Mouse (Mus musculus): ENCODE data around the gene Gk. TPM values are rescaled to one million over a fixed set of nuclear protein-coding genes. Genes with fewer than 3 reads are reported as not detected.

The Gk gene
- 4.8 and 5.1 TPM in 2 replicates for polyA plus RNA-seq (2016; fragmentation: Nextera tagmentation; extraction: Ambion mirVana)

GRCm38 (mm10) chrX:85776544-85777087 lies at the start of gene Gk:
Gene Gk (minus strand): TSS chrX:85776819.
- no peaks in the 10 kb centered on the region for H3K27me3 ChIP-seq (replicated peaks)
- WGBS (ENCODE audit: insufficient replicate concordance): 9% methylated on average over 42 of the region's 45 CpGs
- H3K4me2 ChIP-seq: peak within 1 kb of the TSS; percentile 69
- no peaks in the 10 kb centered on the region for H3K36me3 ChIP-seq
- 0 out of 2 replicates have a peak, but pooled peaks cover 5% of the 10 kb centered on the region for H3K4me1 ChIP-seq
- peak within 1 kb of the TSS; percentile 69 for H3K9ac ChIP-seq
- H3K9me3 ChIP-seq (replicated peaks): no peaks in the 10 kb centered on the region
- peak; percentile 96 for ATAC-seq
- peak within 1 kb of the TSS; percentile 66 for H3K4me3 ChIP-seq
- peak within 1 kb of the TSS; percentile 86 for H3K27ac ChIP-seq

- ATAC-seq: no peak
- no peaks in the 10 kb centered on the region for H3K27me3 ChIP-seq (replicated peaks)
- no peak overlapping the region for H3K4me2 ChIP-seq
- H3K9ac ChIP-seq: no peak overlapping the region
- no peaks in the 10 kb centered on the region for H3K4me1 ChIP-seq
- no peaks in the 10 kb centered on the region for H3K36me3 ChIP-seq
- H3K9me3 ChIP-seq (replicated peaks): no peaks in the 10 kb centered on the region
- WGBS (ENCODE audit: insufficient replicate concordance): 65% methylated on average over 4 of the region's 4 CpGs
- no peak overlapping the region for H3K4me3 ChIP-seq
- no peak overlapping the region for H3K27ac ChIP-seq
Observed at GRCm38 (mm10) chrX:85804706-85805376, 28.2 kb upstream of the Gk start.

- Histone ChIP-seq H3K4me3 (no peak overlapping the region), H3K27me3 (replicated peaks) (no peaks in the 10 kb centered on the region), H3K36me3 (no peaks in the 10 kb centered on the region), H3K4me1 (no peaks in the 10 kb centered on the region), H3K4me2 (no peak overlapping the region), H3K9me3 (replicated peaks) (no peaks in the 10 kb centered on the region), H3K9ac (no peak overlapping the region), H3K27ac (no peak overlapping the region)
- no peak for ATAC-seq
Observed at GRCm38 (mm10) chrX:85803006-85803405, 26.4 kb upstream of the Gk start.

GRCm38 (mm10) chrX:85797449-85797848 lies 20.8 kb upstream of the Gk start:
- Histone ChIP-seq H3K36me3 (no peaks in the 10 kb centered on the region), H3K4me3 (no peak overlapping the region), H3K9me3 (replicated peaks) (no peaks in the 10 kb centered on the region), H3K4me2 (no peak overlapping the region), H3K9ac (no peak overlapping the region), H3K27me3 (replicated peaks) (no peaks in the 10 kb centered on the region), H3K4me1 (no peaks in the 10 kb centered on the region), H3K27ac (no peak overlapping the region)
- no peak for ATAC-seq
- 69% methylated on average over 2 of the region's 2 CpGs for WGBS (ENCODE audit: insufficient replicate concordance)

- H3K9me3 ChIP-seq (replicated peaks): no peaks in the 10 kb centered on the region
- H3K36me3 ChIP-seq: no peaks in the 10 kb centered on the region
- H3K9ac ChIP-seq: no peak overlapping the region
- WGBS (ENCODE audit: insufficient replicate concordance): 75% methylated on average over 3 of the region's 3 CpGs
- no peak for ATAC-seq
- no peaks in the 10 kb centered on the region for H3K27me3 ChIP-seq (replicated peaks)
- H3K27ac ChIP-seq: no peak overlapping the region
- no peak overlapping the region for H3K4me2 ChIP-seq
- no peak overlapping the region for H3K4me3 ChIP-seq
- H3K4me1 ChIP-seq: 0 out of 2 replicates have a peak, but pooled peaks cover 5% of the 10 kb centered on the region
Observed at GRCm38 (mm10) chrX:85778346-85778745, 1.7 kb upstream of the Gk start.

GRCm38 (mm10) chrX:85777141-85777540 lies 522 bp upstream of the Gk start:
- no peaks in the 10 kb centered on the region for H3K27me3 ChIP-seq (replicated peaks)
- peak; percentile 50 for ATAC-seq
- 0 out of 2 replicates have a peak, but pooled peaks cover 5% of the 10 kb centered on the region for H3K4me1 ChIP-seq
- H3K9ac ChIP-seq: peak overlapping the region; percentile 69
- no peaks in the 10 kb centered on the region for H3K36me3 ChIP-seq
- no peaks in the 10 kb centered on the region for H3K9me3 ChIP-seq (replicated peaks)
- H3K27ac ChIP-seq: peak overlapping the region; percentile 86
- 13% methylated on average over 17 of the region's 17 CpGs for WGBS (ENCODE audit: insufficient replicate concordance)
- peak overlapping the region; percentile 66 for H3K4me3 ChIP-seq
- H3K4me2 ChIP-seq: peak overlapping the region; percentile 69

GRCm38 (mm10) chrX:85775879-85776543 lies 608 bp downstream of the Gk start:
- Histone ChIP-seq H3K27ac (peak overlapping the region; percentile 79), H3K36me3 (no peaks in the 10 kb centered on the region), H3K4me3 (peak overlapping the region; percentile 66), H3K9ac (peak overlapping the region; percentile 66), H3K4me2 (peak overlapping the region; percentile 69), H3K4me1 (0 out of 2 replicates have a peak, but pooled peaks cover 5% of the 10 kb centered on the region), H3K27me3 (replicated peaks) (no peaks in the 10 kb centered on the region), H3K9me3 (replicated peaks) (no peaks in the 10 kb centered on the region)
- ATAC-seq: peak; percentile 46
- 11% methylated on average over 17 of the region's 22 CpGs for WGBS (ENCODE audit: insufficient replicate concordance)

GRCm38 (mm10) chrX:85771303-85771702 lies 5.3 kb downstream of the Gk start:
- Histone ChIP-seq H3K4me2 (no peak overlapping the region), H3K9ac (no peak overlapping the region), H3K9me3 (replicated peaks) (no peaks in the 10 kb centered on the region), H3K27me3 (replicated peaks) (no peaks in the 10 kb centered on the region), H3K4me1 (0 out of 2 replicates have a peak, but pooled peaks cover 5% of the 10 kb centered on the region), H3K27ac (no peak overlapping the region), H3K36me3 (no peaks in the 10 kb centered on the region), H3K4me3 (no peak overlapping the region)
- ATAC-seq: no peak
- 68% methylated on average over 3 of the region's 3 CpGs for WGBS (ENCODE audit: insufficient replicate concordance)

- Histone ChIP-seq H3K36me3 (no peaks in the 10 kb centered on the region), H3K4me1 (0 out of 2 replicates have a peak, but pooled peaks cover 3% of the 10 kb centered on the region), H3K27me3 (replicated peaks) (no peaks in the 10 kb centered on the region), H3K9ac (no peak overlapping the region), H3K27ac (no peak overlapping the region), H3K4me3 (no peak overlapping the region), H3K4me2 (no peak overlapping the region), H3K9me3 (replicated peaks) (no peaks in the 10 kb centered on the region)
- no peak for ATAC-seq
- WGBS (ENCODE audit: insufficient replicate concordance): 83% methylated on average over 3 of the region's 3 CpGs
Observed at GRCm38 (mm10) chrX:85770747-85771146, 5.9 kb downstream of the Gk start.

- no peak overlapping the region for H3K4me3 ChIP-seq
- no peak overlapping the region for H3K4me2 ChIP-seq
- H3K36me3 ChIP-seq: no peaks in the 10 kb centered on the region
- H3K9ac ChIP-seq: no peak overlapping the region
- ATAC-seq: no peak
- H3K9me3 ChIP-seq (replicated peaks): no peaks in the 10 kb centered on the region
- no peak overlapping the region for H3K27ac ChIP-seq
- H3K27me3 ChIP-seq (replicated peaks): no peaks in the 10 kb centered on the region
- H3K4me1 ChIP-seq: no peaks in the 10 kb centered on the region
- WGBS (ENCODE audit: insufficient replicate concordance): 63% methylated on average over 2 of the region's 2 CpGs
Observed at GRCm38 (mm10) chrX:85768578-85768977, 8.0 kb downstream of the Gk start.

- H3K4me2 ChIP-seq: no peak overlapping the region
- ATAC-seq: no peak
- H3K9ac ChIP-seq: no peak overlapping the region
- no peaks in the 10 kb centered on the region for H3K36me3 ChIP-seq
- H3K9me3 ChIP-seq (replicated peaks): no peaks in the 10 kb centered on the region
- H3K4me1 ChIP-seq: no peaks in the 10 kb centered on the region
- no peaks in the 10 kb centered on the region for H3K27me3 ChIP-seq (replicated peaks)
- no peak overlapping the region for H3K4me3 ChIP-seq
- H3K27ac ChIP-seq: no peak overlapping the region
- 58% methylated on average over 3 of the region's 3 CpGs for WGBS (ENCODE audit: insufficient replicate concordance)
Observed at GRCm38 (mm10) chrX:85756005-85756404, 20.6 kb downstream of the Gk start.

GRCm38 (mm10) chrX:85743837-85744236 lies 32.8 kb downstream of the Gk start:
- WGBS (ENCODE audit: insufficient replicate concordance): 67% methylated on average over 3 of the region's 3 CpGs
- Histone ChIP-seq H3K4me2 (no peak overlapping the region), H3K36me3 (no peaks in the 10 kb centered on the region), H3K4me1 (no peaks in the 10 kb centered on the region), H3K27me3 (replicated peaks) (no peaks in the 10 kb centered on the region), H3K9ac (no peak overlapping the region), H3K9me3 (replicated peaks) (no peaks in the 10 kb centered on the region), H3K27ac (no peak overlapping the region), H3K4me3 (no peak overlapping the region)
- no peak for ATAC-seq
